Mouse (Mus musculus) liver, embryonic 14.5 days (tissue): Measurements from ENCODE around the gene Grip2. TPM values are rescaled to one million over a fixed set of nuclear protein-coding genes. Genes with fewer than 3 reads are reported as not detected.
A peak's percentile ranks its signal among the peaks of the same experiment; 100 is the strongest.

Experiments
- ATAC-seq: fragments of 200-750 bp; cut with Nextera tagmentation; 2 replicates; pipeline ENCODE4 v1.8.0; 2017; ENCODE audit warnings: moderate number of reproducible peaks, mild to moderate bottlenecking, moderate library complexity; ENCODE audit not compliant: insufficient read depth
- DNase-seq, 3 experiments: peaks; one replicate each; pipeline ENCODE4 v3.0.0-alpha.2; 2012 to 2013; ENCODE audit warnings: low read depth in 3 of 3, low spot score in 3 of 3
- H3K27ac ChIP-seq: fragments of 300-500 bp; sonication (generic); 2 replicates; pipeline ENCODE4 v1.5.1; 2014; ENCODE audit warnings: moderate library complexity, mild to moderate bottlenecking, control low read depth, inconsistent platforms
- H3K27me3 ChIP-seq: fragments of 300-500 bp; sonication (generic); 2 replicates; pipeline ENCODE4 v1.6.1; 2014; ENCODE audit warnings: mild to moderate bottlenecking, low read length, moderate library complexity; ENCODE audit not compliant: control insufficient read depth, insufficient read depth
- H3K36me3 ChIP-seq: fragments of 300-500 bp; sonication (generic); replicated peaks from 2 replicates; pipeline ENCODE4 v1.6.1; 2014; ENCODE audit warnings: low read depth; ENCODE audit not compliant: control insufficient read depth, insufficient read depth
- H3K4me1 ChIP-seq, 2 experiments: fragments of 200-500 bp in 1 of 2; fragments of 300-500 bp in 1 of 2; sonication (generic) in 1 of 2; replicated peaks; 2 replicates each; pipeline ENCODE4 v1.6.1; 2012 to 2014; ENCODE audit warnings: antibody characterized with exemption in 1 of 2, inconsistent platforms in 1 of 2, low read length in 1 of 2; ENCODE audit not compliant: control insufficient read depth in 2 of 2, insufficient read depth in 2 of 2
- H3K4me2 ChIP-seq: fragments of 300-500 bp; sonication (generic); 2 replicates; pipeline ENCODE4 v1.6.1; 2014; ENCODE audit warnings: low read depth, mild to moderate bottlenecking, control low read depth, moderate library complexity
- H3K4me3 ChIP-seq, 2 experiments: fragments of 200-500 bp in 1 of 2; fragments of 300-500 bp in 1 of 2; sonication (generic) in 1 of 2; 2 replicates each; pipeline ENCODE4 v1.5.1; 2012 to 2014; ENCODE audit warnings: low read depth in 2 of 2, low read length in 2 of 2, mild to moderate bottlenecking in 2 of 2, control low read depth in 1 of 2, inconsistent platforms in 1 of 2, moderate library complexity in 1 of 2; ENCODE audit not compliant: insufficient read depth in 1 of 2
- H3K9ac ChIP-seq: fragments of 300-500 bp; sonication (generic); replicated peaks from 2 replicates; pipeline ENCODE4 v1.6.1; 2014; ENCODE audit warnings: mild to moderate bottlenecking, control low read depth, moderate library complexity
- H3K9me3 ChIP-seq: fragments of 300-500 bp; sonication (generic); 2 replicates; pipeline ENCODE4 v1.6.1; 2016; ENCODE audit warnings: low read length, mixed read lengths; ENCODE audit not compliant: control insufficient read depth
- CTCF ChIP-seq: IDR thresholded peaks from 2 replicates; pipeline ENCODE4 v1.5.1; 2016; ENCODE audit warnings: antibody characterized with exemption, low read depth, control low read depth
- EP300 ChIP-seq: IDR thresholded peaks from 2 replicates; pipeline ENCODE4 v1.6.1; 2016; ENCODE audit warnings: antibody characterized with exemption, low read depth
- WGBS: fragments of 180-500 bp; shearing (Covaris S2); extraction: QIAGEN DNeasy Blood & Tissue Kit; methylation state at CpG from one replicate; pipeline ENCODE4 v1.1.7; 2014; ENCODE audit not compliant: insufficient replicate concordance; 5-methylcytosine and 5-hydroxymethylcytosine counted together
- polyA plus RNA-seq, 2 experiments: library from polyadenylated mRNA; depleted of rRNA in 1 of 2; stranded (reverse) in 1 of 2; unstranded in 1 of 2; fragments of >200 nt; fragmentation: Nextera tagmentation in 1 of 2; extraction: Ambion mirVana in 1 of 2; gene quantifications; 2 replicates each; pipeline versions ENCODE4 v1.2.1 to v1.2.3; 2012 to 2014

Grip2 gene
- polyA plus RNA-seq, 2 experiments, result 0.01 TPM; not detected in 1

- Histone ChIP-seq H3K9me3 (no peaks in the 10 kb centered on the region), H3K27me3 (no peaks in the 10 kb centered on the region), H3K36me3 (no peaks in the 10 kb centered on the region), H3K9ac (no peak overlapping the region), H3K4me2 (no peak overlapping the region), H3K4me1 (no peaks in the 10 kb centered on the region), H3K27ac (no peak overlapping the region), H3K4me3 (no peak overlapping the region)
- ATAC-seq (no peak), DNase-seq (no peak)
- WGBS, result 73% methylated on average over 12 of the region's 12 CpGs
- TF ChIP-seq EP300 (no peak), CTCF (no peak)
Measured at GRCm38 (mm10) chr6:91754845-91755244, 72.2 kb downstream of the Grip2 start.

GRCm38 (mm10) chr6:91754098-91754497, 73.0 kb downstream of the Grip2 start:
- Histone ChIP-seq H3K4me1 (no peaks in the 10 kb centered on the region), H3K9ac (no peak overlapping the region), H3K36me3 (no peaks in the 10 kb centered on the region), H3K4me3 (no peak overlapping the region), H3K27ac (no peak overlapping the region), H3K9me3 (no peaks in the 10 kb centered on the region), H3K27me3 (no peaks in the 10 kb centered on the region), H3K4me2 (no peak overlapping the region)
- no peak for TF ChIP-seq EP300
- no peak for TF ChIP-seq CTCF
- 51% methylated on average over 6 of the region's 6 CpGs for WGBS
- ATAC-seq (no peak), DNase-seq (no peak)

GRCm38 (mm10) chr6:91752884-91753283, 74.2 kb downstream of the Grip2 start:
- peaks cover 2% of the 10 kb centered on the region; the same call in 1 of the 2 replicates for H3K36me3 ChIP-seq
- ATAC-seq, result no peak
- H3K4me1 ChIP-seq, result no peaks in the 10 kb centered on the region
- no peaks in the 10 kb centered on the region for H3K27me3 ChIP-seq
- no peak overlapping the region for H3K4me2 ChIP-seq
- H3K27ac ChIP-seq, result no peak overlapping the region
- no peak overlapping the region for H3K4me3 ChIP-seq
- no peak overlapping the region for H3K9ac ChIP-seq
- TF ChIP-seq EP300 (no peak), CTCF (no peak)
- 65% methylated on average over 8 of the region's 8 CpGs for WGBS
- H3K9me3 ChIP-seq, result no peaks in the 10 kb centered on the region
- no peak for DNase-seq

- no peak overlapping the region for H3K9ac ChIP-seq
- peaks cover 2% of the 10 kb centered on the region; the same call in 1 of the 2 replicates for H3K36me3 ChIP-seq
- 77% methylated on average over 3 of the region's 3 CpGs for WGBS
- no peaks in the 10 kb centered on the region for H3K4me1 ChIP-seq
- no peaks in the 10 kb centered on the region for H3K9me3 ChIP-seq
- H3K27me3 ChIP-seq, result no peaks in the 10 kb centered on the region
- DNase-seq, result no peak
- no peak overlapping the region for H3K4me2 ChIP-seq
- no peak overlapping the region for H3K4me3 ChIP-seq
- TF ChIP-seq EP300 (no peak), CTCF (peak; percentile 48)
- no peak overlapping the region for H3K27ac ChIP-seq
- no peak for ATAC-seq
Measured at GRCm38 (mm10) chr6:91750976-91751375, 76.1 kb downstream of the Grip2 start.

- no peak for DNase-seq
- Histone ChIP-seq H3K27me3 (no peaks in the 10 kb centered on the region), H3K4me1 (no peaks in the 10 kb centered on the region), H3K4me2 (no peak overlapping the region), H3K4me3 (no peak overlapping the region), H3K36me3 (peaks cover 4% of the 10 kb centered on the region; the same call in 1 of the 2 replicates), H3K9ac (no peak overlapping the region), H3K27ac (no peak overlapping the region), H3K9me3 (no peaks in the 10 kb centered on the region)
- WGBS, result 78% methylated on average over 5 of the region's 5 CpGs
- TF ChIP-seq EP300, result no peak
- TF ChIP-seq CTCF, result no peak
- ATAC-seq, result no peak
Measured at GRCm38 (mm10) chr6:91746776-91747175, 80.3 kb downstream of the Grip2 start.
